Mouse (Mus musculus) kidney, embryonic 15.5 days (tissue): ENCODE data around the gene Ccl27b. TPM values are rescaled to one million over a fixed set of nuclear protein-coding genes. Genes with fewer than 3 reads are reported as not detected.
"Not testable (repeated sequence)": the region's sequence is repeated elsewhere in the genome, so short reads cannot be mapped to it uniquely, and the experiment has no call there.

Experiments
- ATAC-seq: fragments of 200-750 bp; cut with Nextera tagmentation; replicated peaks from 2 replicates; pipeline ENCODE4 v1.8.0; 2017; ENCODE audit warnings: moderate TSS enrichment; ENCODE audit not compliant: low FRiP score
- H3K27ac ChIP-seq: fragments of 300-500 bp; sonication (generic); 2 replicates; pipeline ENCODE4 v1.5.1; 2015; ENCODE audit warnings: mild to moderate bottlenecking, inconsistent platforms
- H3K27me3 ChIP-seq: fragments of 300-500 bp; sonication (generic); 2 replicates; pipeline ENCODE4 v1.6.1; 2015; ENCODE audit warnings: inconsistent platforms
- H3K36me3 ChIP-seq: fragments of 300-500 bp; sonication (generic); 2 replicates; pipeline ENCODE4 v1.6.1; 2015; ENCODE audit warnings: inconsistent platforms
- H3K4me1 ChIP-seq: fragments of 300-500 bp; sonication (generic); 2 replicates; pipeline ENCODE4 v1.6.1; 2015; ENCODE audit warnings: inconsistent platforms
- H3K4me2 ChIP-seq: fragments of 300-500 bp; sonication (generic); 2 replicates; pipeline ENCODE4 v1.6.1; 2015; ENCODE audit warnings: moderate library complexity, mild to moderate bottlenecking, inconsistent platforms
- H3K4me3 ChIP-seq: fragments of 300-500 bp; sonication (generic); replicated peaks from 2 replicates; pipeline ENCODE4 v1.5.1; 2015; ENCODE audit warnings: mild to moderate bottlenecking, inconsistent platforms
- H3K9ac ChIP-seq: fragments of 300-500 bp; sonication (generic); 2 replicates; pipeline ENCODE4 v1.6.1; 2015; ENCODE audit warnings: mild to moderate bottlenecking, inconsistent platforms
- H3K9me3 ChIP-seq: fragments of 300-500 bp; sonication (generic); replicated peaks from 2 replicates; pipeline ENCODE4 v1.6.1; 2016; ENCODE audit warnings: inconsistent platforms
- WGBS: fragments of 180-500 bp; shearing (Covaris S2); methylation state at CpG from one replicate; pipeline ENCODE4 v1.1.7; 2015; ENCODE audit warnings: mixed read lengths; 5-methylcytosine and 5-hydroxymethylcytosine counted together
- polyA plus RNA-seq: library from polyadenylated mRNA; unstranded; fragments of >200 nt; fragmentation: Nextera tagmentation; extraction: Ambion mirVana; gene quantifications from 2 replicates; pipeline ENCODE4 v1.2.1, GENCODE M21; 2015

Ccl27b gene
- polyA plus RNA-seq, result not detected in 2 replicates

GRCm38 (mm10) chr4:42654951-42655350 lies at the start of gene Ccl27b:
Gene Ccl27b (plus strand): TSS chr4:42655251.
- not testable (repeated sequence) for H3K36me3 ChIP-seq, H3K4me2 ChIP-seq, H3K27ac ChIP-seq, H3K4me3 ChIP-seq, H3K4me1 ChIP-seq, H3K27me3 ChIP-seq, ATAC-seq, H3K9me3 ChIP-seq, H3K9ac ChIP-seq
- no CpG with 5 or more reads among the region's 9 CpGs for WGBS

GRCm38 (mm10) chr4:42611895-42612294 lies 43.2 kb upstream of the Ccl27b start, which contains the start of gene Gm10591:
Gene Gm10591 (plus strand): TSS chr4:42612195.
- H3K9ac ChIP-seq, H3K4me2 ChIP-seq, H3K27me3 ChIP-seq, H3K4me1 ChIP-seq, H3K27ac ChIP-seq, H3K36me3 ChIP-seq, H3K4me3 ChIP-seq, ATAC-seq, H3K9me3 ChIP-seq: not testable (repeated sequence)
- WGBS, result no CpG with 5 or more reads among the region's 5 CpGs

GRCm38 (mm10) chr4:42629419-42629818 lies 25.6 kb upstream of the Ccl27b start, which contains the start of gene Gm2564:
Gene Gm2564 (plus strand): TSS chr4:42629719.
- WGBS, result no CpG with 5 or more reads among the region's 8 CpGs
- not testable (repeated sequence) for H3K36me3 ChIP-seq, H3K27ac ChIP-seq, H3K4me2 ChIP-seq, H3K27me3 ChIP-seq, ATAC-seq, H3K9me3 ChIP-seq, H3K9ac ChIP-seq, H3K4me1 ChIP-seq, H3K4me3 ChIP-seq

- not testable (repeated sequence) for H3K9ac ChIP-seq, H3K4me2 ChIP-seq, H3K4me1 ChIP-seq, H3K9me3 ChIP-seq, H3K27me3 ChIP-seq, ATAC-seq, H3K27ac ChIP-seq, H3K4me3 ChIP-seq, H3K36me3 ChIP-seq
- no CpG with 5 or more reads among the region's 3 CpGs for WGBS
Observed at GRCm38 (mm10) chr4:42661793-42662192, 6.7 kb downstream of the Ccl27b start, which contains the start of gene Il11ra2. Gene Il11ra2 (minus strand): TSS chr4:42661893.

- WGBS, result no CpG with 5 or more reads among the region's 4 CpGs
- not testable (repeated sequence) for H3K27me3 ChIP-seq, ATAC-seq, H3K4me3 ChIP-seq, H3K9me3 ChIP-seq, H3K4me2 ChIP-seq, H3K4me1 ChIP-seq, H3K9ac ChIP-seq, H3K36me3 ChIP-seq, H3K27ac ChIP-seq
Observed at GRCm38 (mm10) chr4:42675415-42675814, 20.4 kb downstream of the Ccl27b start.

GRCm38 (mm10) chr4:42679365-42679764 lies 24.3 kb downstream of the Ccl27b start:
- not testable (repeated sequence) for H3K27ac ChIP-seq, H3K36me3 ChIP-seq, H3K9ac ChIP-seq, ATAC-seq, H3K4me3 ChIP-seq, H3K9me3 ChIP-seq, H3K27me3 ChIP-seq, H3K4me1 ChIP-seq, H3K4me2 ChIP-seq
- WGBS, result no CpG with 5 or more reads among the region's 7 CpGs

GRCm38 (mm10) chr4:42680374-42681356 lies 25.6 kb downstream of the Ccl27b start:
- H3K4me3 ChIP-seq, H3K4me1 ChIP-seq, H3K36me3 ChIP-seq, ATAC-seq, H3K4me2 ChIP-seq, H3K9me3 ChIP-seq, H3K9ac ChIP-seq, H3K27ac ChIP-seq, H3K27me3 ChIP-seq: not testable (repeated sequence)
- no CpG with 5 or more reads among the region's 32 CpGs for WGBS

GRCm38 (mm10) chr4:42681473-42682182 lies 26.6 kb downstream of the Ccl27b start:
- H3K27me3 ChIP-seq, H3K27ac ChIP-seq, H3K9ac ChIP-seq, H3K4me1 ChIP-seq, H3K36me3 ChIP-seq, H3K9me3 ChIP-seq, H3K4me2 ChIP-seq, H3K4me3 ChIP-seq: not testable (repeated sequence)
- ATAC-seq, result peak; percentile 33; the same call in 1 of the 2 replicates
- WGBS, result no CpG with 5 or more reads among the region's 66 CpGs

GRCm38 (mm10) chr4:42682183-42682524 lies 27.1 kb downstream of the Ccl27b start:
- peak; percentile 74; the same call in 1 of the 2 replicates for ATAC-seq

More at GRCm38 (mm10) chr4:42682183-42682524, 27.1 kb downstream of the Ccl27b start:
- H3K9me3 ChIP-seq, H3K4me3 ChIP-seq, H3K36me3 ChIP-seq, H3K27me3 ChIP-seq, H3K27ac ChIP-seq, H3K4me1 ChIP-seq, H3K4me2 ChIP-seq, H3K9ac ChIP-seq: not testable (repeated sequence)
- no CpG with 5 or more reads among the region's 18 CpGs for WGBS

Other genes starting within 250 kb of the Ccl27b start
- gene Gm21586, start 215.9 kb upstream of the Ccl27b start, polyA plus RNA-seq, result not detected in 2 replicates
- 0.06 and 0.09 TPM in 2 replicates for gene Gm2163, start 188.5 kb upstream of the Ccl27b start, polyA plus RNA-seq
- not detected in 2 replicates for gene Fam205a2, start 127.1 kb upstream of the Ccl27b start, polyA plus RNA-seq
- 0.68 TPM in 1 of 2 replicates, not detected in the other for gene Gm10591, start 43.1 kb upstream of the Ccl27b start, polyA plus RNA-seq
- 0.31 TPM in 1 of 2 replicates, not detected in the other for gene Gm2564, start 25.5 kb upstream of the Ccl27b start, polyA plus RNA-seq
- 0.18 TPM in 1 of 2 replicates, not detected in the other for gene Il11ra2, start 6.6 kb downstream of the Ccl27b start, polyA plus RNA-seq
- not detected in 2 replicates for gene 4930578G10Rik, start 80.3 kb downstream of the Ccl27b start, polyA plus RNA-seq
- not detected in 2 replicates for gene Ccl19, start 101.3 kb downstream of the Ccl27b start, polyA plus RNA-seq
- gene Ccl21a, start 118.7 kb downstream of the Ccl27b start, polyA plus RNA-seq, result 54.9 and 67.0 TPM in 2 replicates
- not detected in 2 replicates for gene Fam205a1, start 198.6 kb downstream of the Ccl27b start, polyA plus RNA-seq
- 0.09 and 0.13 TPM in 2 replicates for gene Gm12394, start 201.5 kb downstream of the Ccl27b start, polyA plus RNA-seq
- gene Fam205c, start 219.0 kb downstream of the Ccl27b start, polyA plus RNA-seq, result 0.18 TPM in 1 of 2 replicates, not detected in the other